Mouse (Mus musculus): ENCODE measurements around the gene C2cd2. TPM values are rescaled to one million over a fixed set of nuclear protein-coding genes. Genes with fewer than 3 reads are reported as not detected.
A peak's percentile ranks its signal among the peaks of the same experiment; 100 is the strongest.
"Not testable (repeated sequence)": the region's sequence is repeated elsewhere in the genome, so short reads cannot be mapped to it uniquely, and the experiment has no call there.

Gene C2cd2
- polyA plus RNA-seq (2015; fragmentation: Nextera tagmentation; extraction: Ambion mirVana): 23.4 and 23.5 TPM in 2 replicates

GRCm38 (mm10) chr16:97962151-97962948, at the start of gene C2cd2, which contains the start of gene Zbtb21:
TSS of gene C2cd2 (minus strand) at chr16:97962598.
TSS of gene Zbtb21 (minus strand) at chr16:97962622.
- WGBS: under 1% methylated on average over 78 of the region's 78 CpGs
- H3K27ac ChIP-seq (replicated peaks): peak within 1 kb of the TSS; percentile 99
- ATAC-seq (ENCODE audit: insufficient number of reproducible peaks, low FRiP score, low TSS enrichment, low read depth): peak; percentile 98
- no peaks in the 10 kb centered on the region for H3K36me3 ChIP-seq
- no peaks in the 10 kb centered on the region for H3K27me3 ChIP-seq
- H3K9ac ChIP-seq: peak within 1 kb of the TSS; percentile 90
- peaks cover 20% of the 10 kb centered on the region for H3K4me1 ChIP-seq
- H3K9me3 ChIP-seq (replicated peaks): no peaks in the 10 kb centered on the region
- H3K4me2 ChIP-seq (replicated peaks): peak within 1 kb of the TSS; percentile 80
- peak within 1 kb of the TSS; percentile 89 for H3K4me3 ChIP-seq (replicated peaks)

- peak overlapping the region; percentile 16 for H3K9ac ChIP-seq
- peaks cover 11% of the 10 kb centered on the region for H3K4me1 ChIP-seq
- 1% methylated on average over 8 of the region's 8 CpGs for WGBS
- H3K36me3 ChIP-seq: peaks cover 17% of the 10 kb centered on the region; the same call in 1 of the 2 replicates
- peak; percentile 77 for ATAC-seq (ENCODE audit: insufficient number of reproducible peaks, low FRiP score, low TSS enrichment, low read depth)
- not testable (repeated sequence) for H3K9me3 ChIP-seq (replicated peaks); H3K27me3 ChIP-seq
- peak overlapping the region; percentile 81 for H3K27ac ChIP-seq (replicated peaks)
- H3K4me2 ChIP-seq (replicated peaks): peak overlapping the region; percentile 56
- peak overlapping the region; percentile 51 for H3K4me3 ChIP-seq (replicated peaks)
These were observed 35.0 kb upstream of the C2cd2 start for GRCm38 (mm10) chr16:97997383-97997731.

- peak; percentile 97 for ATAC-seq (ENCODE audit: insufficient number of reproducible peaks, low FRiP score, low TSS enrichment, low read depth)
- Histone ChIP-seq H3K27ac (replicated peaks) (peak within 1 kb of the TSS; percentile 81), H3K4me1 (peaks cover 11% of the 10 kb centered on the region), H3K36me3 (peaks cover 14% of the 10 kb centered on the region; the same call in 1 of the 2 replicates), H3K9ac (peak within 1 kb of the TSS; percentile 16), H3K9me3 (replicated peaks) (0 out of 2 replicates have a peak, but pooled peaks cover 3% of the 10 kb centered on the region), H3K27me3 (no peaks in the 10 kb centered on the region), H3K4me2 (replicated peaks) (peak within 1 kb of the TSS; percentile 56), H3K4me3 (replicated peaks) (peak within 1 kb of the TSS; percentile 51)
- WGBS: 3% methylated on average over 22 of the region's 22 CpGs
These were observed 34.4 kb upstream of the C2cd2 start, which contains the start of gene B230307C23Rik for GRCm38 (mm10) chr16:97996616-97997382. TSS of gene B230307C23Rik (plus strand) at chr16:97997315.

GRCm38 (mm10) chr16:97995849-97996615, 33.6 kb upstream of the C2cd2 start:
- Histone ChIP-seq H3K27ac (replicated peaks) (no peak overlapping the region), H3K9ac (no peak overlapping the region)
- WGBS: 4% methylated on average over 1 of the region's 1 CpGs

GRCm38 (mm10) chr16:97992477-97992876, 30.1 kb upstream of the C2cd2 start:
- not testable (repeated sequence) for H3K9me3 ChIP-seq (replicated peaks); H3K27ac ChIP-seq (replicated peaks); H3K4me3 ChIP-seq (replicated peaks); H3K4me2 ChIP-seq (replicated peaks); H3K9ac ChIP-seq; H3K27me3 ChIP-seq; H3K36me3 ChIP-seq; ATAC-seq (ENCODE audit: insufficient number of reproducible peaks, low FRiP score, low TSS enrichment, low read depth); H3K4me1 ChIP-seq
- WGBS: 76% methylated on average over 3 of the region's 3 CpGs

More at GRCm38 (mm10) chr16:97995849-97996615, 33.6 kb upstream of the C2cd2 start:
- Histone ChIP-seq H3K4me3 (replicated peaks) (peak overlapping the region; percentile 51), H3K4me1 (peaks cover 11% of the 10 kb centered on the region), H3K36me3 (peaks cover 14% of the 10 kb centered on the region; the same call in 1 of the 2 replicates), H3K27me3 (no peaks in the 10 kb centered on the region), H3K9me3 (replicated peaks) (0 out of 2 replicates have a peak, but pooled peaks cover 3% of the 10 kb centered on the region), H3K4me2 (replicated peaks) (peak overlapping the region; percentile 56)
- ATAC-seq (ENCODE audit: insufficient number of reproducible peaks, low FRiP score, low TSS enrichment, low read depth): no peak

- WGBS: 84% methylated on average over 2 of the region's 2 CpGs
- H3K9me3 ChIP-seq (replicated peaks): no peaks in the 10 kb centered on the region
- no peaks in the 10 kb centered on the region for H3K36me3 ChIP-seq
- no peak overlapping the region for H3K4me3 ChIP-seq (replicated peaks)
- H3K27me3 ChIP-seq: no peaks in the 10 kb centered on the region
- ATAC-seq (ENCODE audit: insufficient number of reproducible peaks, low FRiP score, low TSS enrichment, low read depth): no peak
- H3K4me1 ChIP-seq: 0 out of 2 replicates have a peak, but pooled peaks cover 4% of the 10 kb centered on the region
- no peak overlapping the region for H3K4me2 ChIP-seq (replicated peaks)
- H3K9ac ChIP-seq: no peak overlapping the region
- H3K27ac ChIP-seq (replicated peaks): no peak overlapping the region
These were observed 29.1 kb upstream of the C2cd2 start for GRCm38 (mm10) chr16:97991517-97991916.

GRCm38 (mm10) chr16:97984589-97984988, 22.2 kb upstream of the C2cd2 start:
- Histone ChIP-seq H3K9me3 (replicated peaks) (no peaks in the 10 kb centered on the region), H3K27ac (replicated peaks) (no peak overlapping the region), H3K36me3 (no peaks in the 10 kb centered on the region), H3K9ac (no peak overlapping the region), H3K4me2 (replicated peaks) (no peak overlapping the region), H3K27me3 (no peaks in the 10 kb centered on the region), H3K4me3 (replicated peaks) (no peak overlapping the region), H3K4me1 (no peaks in the 10 kb centered on the region)
- ATAC-seq (ENCODE audit: insufficient number of reproducible peaks, low FRiP score, low TSS enrichment, low read depth): no peak
- WGBS: 82% methylated on average over 5 of the region's 5 CpGs

GRCm38 (mm10) chr16:97981362-97981761, 19.0 kb upstream of the C2cd2 start:
- no peaks in the 10 kb centered on the region for H3K36me3 ChIP-seq
- ATAC-seq (ENCODE audit: insufficient number of reproducible peaks, low FRiP score, low TSS enrichment, low read depth): no peak
- WGBS: 77% methylated on average over 1 of the region's 1 CpGs
- no peak overlapping the region for H3K4me2 ChIP-seq (replicated peaks)
- H3K9ac ChIP-seq: no peak overlapping the region
- H3K4me1 ChIP-seq: no peaks in the 10 kb centered on the region
- H3K9me3 ChIP-seq (replicated peaks): no peaks in the 10 kb centered on the region
- no peak overlapping the region for H3K27ac ChIP-seq (replicated peaks)
- no peak overlapping the region for H3K4me3 ChIP-seq (replicated peaks)
- no peaks in the 10 kb centered on the region for H3K27me3 ChIP-seq

- no peaks in the 10 kb centered on the region for H3K36me3 ChIP-seq
- H3K4me2 ChIP-seq (replicated peaks): no peak overlapping the region
- 77% methylated on average over 3 of the region's 3 CpGs for WGBS
- ATAC-seq (ENCODE audit: insufficient number of reproducible peaks, low FRiP score, low TSS enrichment, low read depth): no peak
- H3K4me1 ChIP-seq: no peaks in the 10 kb centered on the region
- no peak overlapping the region for H3K9ac ChIP-seq
- no peaks in the 10 kb centered on the region for H3K27me3 ChIP-seq
- no peaks in the 10 kb centered on the region for H3K9me3 ChIP-seq (replicated peaks)
- H3K4me3 ChIP-seq (replicated peaks): no peak overlapping the region
- no peak overlapping the region for H3K27ac ChIP-seq (replicated peaks)
These were observed 15.3 kb upstream of the C2cd2 start for GRCm38 (mm10) chr16:97977722-97978121.

- Histone ChIP-seq H3K27me3 (no peaks in the 10 kb centered on the region), H3K9me3 (replicated peaks) (no peaks in the 10 kb centered on the region), H3K4me1 (no peaks in the 10 kb centered on the region), H3K4me2 (replicated peaks) (no peak overlapping the region), H3K4me3 (replicated peaks) (no peak overlapping the region), H3K9ac (no peak overlapping the region), H3K36me3 (no peaks in the 10 kb centered on the region), H3K27ac (replicated peaks) (no peak overlapping the region)
- no peak for ATAC-seq (ENCODE audit: insufficient number of reproducible peaks, low FRiP score, low TSS enrichment, low read depth)
- 68% methylated on average over 1 of the region's 1 CpGs for WGBS
These were observed 14.9 kb upstream of the C2cd2 start for GRCm38 (mm10) chr16:97977277-97977676.

Data from embryonic facial prominence, embryonic 15.5 days (tissue).